Mouse (Mus musculus) embryonic facial prominence, embryonic 11.5 days (tissue): ENCODE measurements at regions not wholly inside any gene's neighbourhood (a gene's known extent, or its start where the extent isn't known, plus 50 kb on each side); places are given as distances from the start of the nearest gene placed in this dataset.

Experiments used
- ATAC-seq: fragments of 200-750 bp; cut with Nextera tagmentation; replicated peaks from 2 replicates; pipeline ENCODE4 v1.8.0; 2017; ENCODE audit warnings: low read depth; ENCODE audit not compliant: insufficient number of reproducible peaks, low FRiP score, low TSS enrichment
- DNase-seq: peaks from one replicate; pipeline ENCODE4 v3.0.0-alpha.2; 2015; ENCODE audit warnings: low spot score
- H3K27ac ChIP-seq: fragments of 300-500 bp; sonication (generic); replicated peaks from 2 replicates; pipeline ENCODE4 v1.5.1; 2014; ENCODE audit warnings: mild to moderate bottlenecking, low read depth, low read length, control low read depth
- H3K27me3 ChIP-seq: fragments of 300-500 bp; sonication (generic); 2 replicates; pipeline ENCODE4 v1.6.1; 2014; ENCODE audit warnings: mild to moderate bottlenecking, low read length, moderate library complexity, mixed read lengths; ENCODE audit not compliant: control insufficient read depth, insufficient read depth
- H3K36me3 ChIP-seq: fragments of 300-500 bp; sonication (generic); replicated peaks from 2 replicates; pipeline ENCODE4 v1.6.1; 2014; ENCODE audit warnings: low read depth, mild to moderate bottlenecking, low read length, moderate library complexity, mixed read lengths; ENCODE audit not compliant: control insufficient read depth, insufficient read depth
- H3K4me1 ChIP-seq: fragments of 300-500 bp; sonication (generic); 2 replicates; pipeline ENCODE4 v1.6.1; 2014; ENCODE audit warnings: low read length, mixed read lengths; ENCODE audit not compliant: control insufficient read depth, insufficient read depth
- H3K4me2 ChIP-seq: fragments of 300-500 bp; sonication (generic); 2 replicates; pipeline ENCODE4 v1.6.1; 2014; ENCODE audit warnings: low read depth, mild to moderate bottlenecking, control low read depth, low read length, moderate library complexity
- H3K4me3 ChIP-seq: fragments of 300-500 bp; sonication (generic); 2 replicates; pipeline ENCODE4 v1.5.1; 2014; ENCODE audit warnings: low read depth, low read length, control low read depth
- H3K9ac ChIP-seq: fragments of 300-500 bp; sonication (generic); replicated peaks from 2 replicates; pipeline ENCODE4 v1.6.1; 2014; ENCODE audit warnings: mild to moderate bottlenecking, control low read depth, low read length
- H3K9me3 ChIP-seq: fragments of 300-500 bp; sonication (generic); replicated peaks from 2 replicates; pipeline ENCODE4 v1.6.1; 2016; ENCODE audit warnings: mild to moderate bottlenecking, low read length, inconsistent platforms, mixed read lengths; ENCODE audit not compliant: control insufficient read depth
- WGBS: fragments of 180-500 bp; shearing (Covaris S2); extraction: QIAGEN DNeasy Blood & Tissue Kit; methylation state at CpG from one replicate; pipeline ENCODE4 v1.1.7; 2014; 5-methylcytosine and 5-hydroxymethylcytosine counted together

DNA sequence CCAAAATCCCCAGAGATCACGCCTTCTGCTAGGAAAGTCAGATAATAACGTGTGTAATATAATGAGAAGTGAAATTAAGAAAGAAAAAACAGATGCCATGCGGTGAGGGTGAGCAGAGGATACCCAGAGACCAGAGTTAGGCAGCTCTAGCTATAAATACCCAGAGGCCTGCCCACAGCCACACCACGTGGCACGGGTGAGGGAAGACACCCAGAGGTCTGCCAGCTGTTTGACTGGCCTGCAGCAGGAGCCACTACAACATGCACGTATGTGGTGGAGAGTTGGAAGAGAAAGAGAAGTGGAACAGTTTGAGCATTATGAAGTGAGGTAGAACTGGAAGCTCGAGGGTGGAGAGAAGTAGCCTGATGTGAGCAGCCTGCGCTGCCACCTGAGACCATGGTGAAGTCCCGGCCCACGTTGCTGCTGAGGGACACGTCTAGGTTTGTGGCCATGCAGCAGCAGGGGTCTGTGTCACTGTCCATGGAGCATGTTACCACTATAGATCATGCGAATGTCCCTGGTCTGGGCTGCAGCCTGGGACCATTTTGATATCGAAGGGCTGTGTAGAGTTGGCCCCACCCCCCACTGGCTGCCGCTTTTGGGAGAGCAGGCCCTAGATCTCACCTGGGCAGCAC, 88.2 kb upstream of the Fyn start:
- H3K9ac ChIP-seq, result no peak overlapping the region
- ATAC-seq (no peak), DNase-seq (no peak)
- H3K4me3 ChIP-seq, result no peak overlapping the region
- no peaks in the 10 kb centered on the region for H3K9me3 ChIP-seq
- H3K4me1 ChIP-seq, result no peaks in the 10 kb centered on the region
- no peaks in the 10 kb centered on the region for H3K27me3 ChIP-seq
- 87% methylated on average over 14 of the region's 14 CpGs for WGBS
- no peak overlapping the region for H3K27ac ChIP-seq
- no peaks in the 10 kb centered on the region for H3K36me3 ChIP-seq
- no peak overlapping the region for H3K4me2 ChIP-seq

DNA sequence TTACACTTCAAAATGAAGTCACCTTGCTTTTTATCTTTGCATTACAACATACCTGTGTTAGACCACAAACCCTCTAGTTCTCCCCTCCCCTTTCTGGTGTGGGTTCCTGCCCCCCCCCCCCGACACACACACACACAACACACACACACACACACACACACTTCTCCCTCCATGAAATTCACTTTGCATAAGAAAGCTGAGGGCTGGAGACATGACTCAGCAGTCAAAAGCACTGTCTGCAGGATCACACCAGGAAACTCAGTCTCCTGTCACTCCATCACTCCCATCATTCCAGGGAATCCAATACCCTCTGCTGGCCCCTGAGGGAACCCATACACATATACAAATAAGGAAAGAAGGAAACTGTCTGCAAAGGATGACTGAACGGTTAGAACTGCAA, 94.5 kb upstream of the Fyn start:
- Histone ChIP-seq H3K36me3 (no peaks in the 10 kb centered on the region), H3K4me3 (no peak overlapping the region), H3K27me3 (no peaks in the 10 kb centered on the region), H3K27ac (no peak overlapping the region), H3K4me1 (no peaks in the 10 kb centered on the region), H3K9ac (no peak overlapping the region), H3K4me2 (no peak overlapping the region), H3K9me3 (no peaks in the 10 kb centered on the region)
- DNase-seq (no peak), ATAC-seq (no peak)
- 23% methylated on average over 2 of the region's 2 CpGs for WGBS

DNA sequence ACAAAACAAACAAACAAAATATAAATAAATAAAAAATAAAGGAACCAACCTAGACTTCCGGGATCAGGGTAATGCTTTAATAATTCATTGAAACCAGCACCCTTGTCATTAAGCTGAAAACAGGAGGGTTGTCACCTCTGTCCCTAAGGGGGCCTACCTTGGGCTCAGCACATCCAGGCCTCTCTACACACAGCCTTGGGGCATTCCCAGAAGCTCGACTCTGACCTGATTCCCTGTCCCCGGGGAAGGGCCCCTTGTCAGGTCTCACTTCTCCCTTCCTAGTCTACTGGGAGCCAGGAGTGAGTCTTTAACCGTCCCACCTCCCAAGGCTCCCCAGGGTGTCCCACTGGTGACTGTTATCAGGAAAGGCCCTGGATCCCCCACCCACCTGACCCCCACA, 95.2 kb upstream of the Fyn start:
- DNase-seq (no peak), ATAC-seq (no peak)
- Histone ChIP-seq H3K9ac (no peak overlapping the region), H3K4me1 (no peaks in the 10 kb centered on the region), H3K9me3 (no peaks in the 10 kb centered on the region), H3K36me3 (no peaks in the 10 kb centered on the region), H3K4me3 (no peak overlapping the region), H3K27ac (no peak overlapping the region), H3K4me2 (no peak overlapping the region), H3K27me3 (no peaks in the 10 kb centered on the region)
- WGBS, result 67% methylated on average over 4 of the region's 4 CpGs

DNA sequence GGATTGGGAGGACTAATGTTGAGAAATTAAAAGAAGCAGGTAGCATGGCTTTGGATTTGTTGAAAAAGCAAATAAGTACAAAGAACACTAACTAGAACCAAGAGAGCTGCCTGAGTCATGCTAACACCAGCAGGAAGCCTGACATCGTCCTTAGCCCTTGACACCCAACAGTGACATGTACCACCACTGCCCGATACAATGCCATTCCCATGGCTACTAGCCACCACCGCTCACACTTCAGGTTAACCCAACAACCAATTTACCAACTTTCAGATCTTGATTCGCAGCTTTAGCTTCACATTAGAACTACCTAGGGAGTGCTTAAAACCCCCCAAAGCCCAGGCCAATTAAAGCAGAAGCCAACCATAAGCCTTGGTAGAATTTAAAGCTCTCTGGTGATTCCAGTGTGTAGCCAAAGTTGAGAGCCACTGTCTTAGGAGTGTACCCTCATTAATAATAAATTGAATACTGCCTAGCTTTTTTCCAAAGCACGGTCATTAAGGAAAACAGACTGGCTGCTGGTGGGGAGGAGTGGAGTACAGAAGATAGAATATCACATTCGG, 96.2 kb upstream of the Fyn start:
- H3K4me3 ChIP-seq, result no peak overlapping the region
- H3K9ac ChIP-seq, result no peak overlapping the region
- no peaks in the 10 kb centered on the region for H3K4me1 ChIP-seq
- no peaks in the 10 kb centered on the region for H3K27me3 ChIP-seq
- H3K4me2 ChIP-seq, result no peak overlapping the region
- no peaks in the 10 kb centered on the region for H3K36me3 ChIP-seq
- 85% methylated on average over 6 of the region's 6 CpGs for WGBS
- H3K9me3 ChIP-seq, result no peaks in the 10 kb centered on the region
- H3K27ac ChIP-seq, result no peak overlapping the region
- DNase-seq (no peak), ATAC-seq (no peak)

DNA sequence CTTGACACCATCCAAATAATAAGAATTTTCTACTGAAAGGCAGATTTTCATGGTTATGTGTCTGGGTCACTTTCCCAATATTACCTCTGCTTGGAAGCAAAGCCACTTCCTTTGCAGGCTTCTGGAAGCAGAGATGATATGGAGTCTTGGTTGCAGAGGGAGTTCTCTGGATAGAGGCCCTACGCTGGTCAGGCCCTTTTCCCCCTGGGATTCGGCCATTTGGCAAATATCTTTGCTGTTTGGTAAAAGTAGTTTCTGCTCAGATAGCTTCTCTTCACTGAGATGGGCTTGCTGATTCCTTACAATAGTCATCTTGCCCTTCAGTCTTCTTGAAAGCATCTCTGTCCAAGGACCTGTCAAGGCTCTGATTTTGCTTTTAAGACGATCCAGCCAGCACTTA, 98.2 kb upstream of the Fyn start:
- ATAC-seq, result no peak
- DNase-seq, result no peak
- no peak overlapping the region for H3K9ac ChIP-seq
- H3K36me3 ChIP-seq, result no peaks in the 10 kb centered on the region
- H3K27me3 ChIP-seq, result no peaks in the 10 kb centered on the region
- no peak overlapping the region for H3K4me2 ChIP-seq
- 81% methylated on average over 3 of the region's 3 CpGs for WGBS
- H3K27ac ChIP-seq, result no peak overlapping the region
- H3K4me3 ChIP-seq, result no peak overlapping the region
- H3K4me1 ChIP-seq, result no peaks in the 10 kb centered on the region
- H3K9me3 ChIP-seq, result no peaks in the 10 kb centered on the region

DNA sequence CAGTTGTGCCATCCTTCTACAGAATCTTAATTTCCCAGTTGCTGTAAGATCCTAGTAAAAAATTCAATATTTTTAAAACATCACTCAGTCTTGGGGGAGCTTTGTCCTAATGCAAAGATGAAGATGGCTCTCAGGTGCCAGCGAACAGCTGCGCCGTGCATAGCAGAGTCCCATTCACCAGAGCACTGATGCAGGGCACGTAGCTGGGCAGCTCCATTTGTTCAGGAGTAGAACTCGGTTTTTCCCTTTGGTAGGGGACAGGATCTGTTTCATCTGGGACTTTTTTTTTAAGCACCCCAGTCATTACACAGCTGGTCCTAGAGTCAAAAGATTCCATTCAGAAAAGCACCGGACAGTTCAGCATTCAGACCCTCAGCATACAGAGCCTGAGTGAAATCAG, 101.4 kb upstream of the Fyn start:
- ATAC-seq (no peak), DNase-seq (no peak)
- no peak overlapping the region for H3K4me3 ChIP-seq
- 88% methylated on average over 6 of the region's 6 CpGs for WGBS
- no peaks in the 10 kb centered on the region for H3K9me3 ChIP-seq
- H3K27ac ChIP-seq, result no peak overlapping the region
- peaks cover 2% of the 10 kb centered on the region; the same call in 1 of the 2 replicates for H3K4me1 ChIP-seq
- H3K27me3 ChIP-seq, result no peaks in the 10 kb centered on the region
- no peak overlapping the region for H3K4me2 ChIP-seq
- no peak overlapping the region for H3K9ac ChIP-seq
- no peaks in the 10 kb centered on the region for H3K36me3 ChIP-seq

DNA sequence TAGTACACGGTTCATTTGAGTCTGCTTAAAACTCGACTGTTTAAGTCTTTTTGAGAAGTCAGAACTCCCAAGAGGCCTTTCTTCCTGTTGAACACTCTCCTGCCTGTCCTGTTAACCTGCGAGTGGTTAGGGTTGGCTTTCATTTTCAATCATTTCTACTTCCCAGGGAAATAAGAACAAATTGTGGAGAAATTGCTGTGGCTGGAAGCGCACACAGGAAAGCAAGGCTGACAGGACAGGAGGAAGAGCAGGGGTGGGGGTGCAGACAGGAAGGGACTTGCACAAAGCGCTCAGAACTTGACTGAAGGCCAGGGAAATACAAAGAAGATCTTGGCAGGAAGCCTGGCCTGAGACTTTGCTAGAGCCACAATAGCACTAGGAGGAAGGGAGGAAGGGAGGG, 102.2 kb upstream of the Fyn start:
- H3K4me3 ChIP-seq, result no peak overlapping the region
- 28% methylated on average over 5 of the region's 5 CpGs for WGBS
- H3K9me3 ChIP-seq, result no peaks in the 10 kb centered on the region
- H3K27ac ChIP-seq, result no peak overlapping the region; the same call in 1 of the 2 replicates
- H3K36me3 ChIP-seq, result no peaks in the 10 kb centered on the region
- H3K4me1 ChIP-seq, result peaks cover 2% of the 10 kb centered on the region
- H3K27me3 ChIP-seq, result no peaks in the 10 kb centered on the region
- DNase-seq (peak; percentile 45), ATAC-seq (no peak)
- H3K4me2 ChIP-seq, result no peak overlapping the region
- no peak overlapping the region for H3K9ac ChIP-seq

DNA sequence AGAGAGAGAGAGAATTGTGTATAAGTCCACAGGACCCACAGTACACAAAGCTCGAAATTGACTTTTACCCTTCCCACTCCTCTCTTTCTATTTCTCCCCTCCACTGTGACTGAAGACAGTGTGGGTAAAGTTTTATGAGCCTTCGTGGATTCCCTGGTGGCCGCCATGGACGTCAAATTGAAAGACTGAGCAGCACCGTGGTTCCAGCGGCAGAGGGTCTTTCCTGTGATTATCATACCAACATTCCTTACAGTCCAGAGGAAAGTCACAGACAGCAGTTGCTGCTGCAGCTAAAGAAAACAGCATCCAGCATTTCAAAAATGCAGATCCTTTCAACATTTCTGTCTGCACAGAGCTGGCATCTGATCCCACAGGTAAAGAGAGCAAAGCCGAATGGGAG, 98.9 kb upstream of the Ccn6 start:
- Histone ChIP-seq H3K4me1 (peaks cover 2% of the 10 kb centered on the region), H3K27me3 (no peaks in the 10 kb centered on the region), H3K9ac (no peak overlapping the region), H3K4me3 (no peak overlapping the region), H3K4me2 (no peak overlapping the region), H3K36me3 (no peaks in the 10 kb centered on the region), H3K27ac (peak overlapping the region; percentile 31), H3K9me3 (no peaks in the 10 kb centered on the region)
- no peak for ATAC-seq
- peak; percentile 40 for DNase-seq
- 28% methylated on average over 7 of the region's 7 CpGs for WGBS
